Mouse (Mus musculus) naive thymus-derived CD4-positive, alpha-beta T cell, adult 2 months (primary cell): ENCODE measurements around the gene Runx1.
A peak's percentile ranks its signal among the peaks of the same experiment; 100 is the strongest.

ENCODE experiments used
- DNase-seq: peaks from one replicate; pipeline ENCODE4 v3.0.0-alpha.2; 2011; ENCODE audit warnings: low read depth

The Runx1 gene

DNA sequence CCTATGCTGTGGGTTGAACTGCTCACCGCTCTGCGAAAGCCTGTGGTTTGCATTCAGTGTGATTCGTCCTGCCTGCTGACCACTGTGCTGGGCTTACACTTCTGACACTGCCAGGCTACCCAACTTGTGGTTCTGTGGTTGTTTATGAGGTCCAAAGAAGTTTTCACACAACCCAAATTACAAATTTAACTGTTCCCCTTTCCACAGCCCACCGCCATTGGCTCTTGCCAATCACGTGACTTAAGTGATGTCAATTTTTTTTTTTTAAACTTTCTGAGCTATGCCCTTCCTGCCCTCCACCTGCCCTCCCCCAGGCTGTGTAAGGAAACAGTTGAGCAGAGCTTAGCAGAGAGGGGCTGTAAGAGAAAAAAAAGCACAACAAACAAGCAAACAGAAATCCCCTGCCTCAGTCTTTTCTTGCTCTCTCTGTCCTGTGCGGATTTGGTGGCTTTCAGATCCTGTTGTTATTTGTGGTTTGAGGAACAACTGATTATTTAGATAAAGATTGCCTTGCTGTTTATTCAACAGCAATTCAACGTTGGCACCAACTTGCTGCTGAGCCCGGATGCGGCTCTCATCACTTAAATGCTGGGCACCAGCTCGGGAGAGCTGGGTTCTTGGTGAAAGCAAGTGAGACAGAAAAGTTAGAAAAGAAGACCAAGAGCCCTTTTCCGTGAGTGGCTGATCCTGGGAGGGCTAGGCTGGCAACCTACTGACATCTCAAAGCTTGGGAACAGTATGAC is at the start of gene Runx1:
Gene Runx1, minus strand, starts transcription at position 242 of the 743 bp plus-strand sequence.
- peak; percentile 91 for DNase-seq

DNA sequence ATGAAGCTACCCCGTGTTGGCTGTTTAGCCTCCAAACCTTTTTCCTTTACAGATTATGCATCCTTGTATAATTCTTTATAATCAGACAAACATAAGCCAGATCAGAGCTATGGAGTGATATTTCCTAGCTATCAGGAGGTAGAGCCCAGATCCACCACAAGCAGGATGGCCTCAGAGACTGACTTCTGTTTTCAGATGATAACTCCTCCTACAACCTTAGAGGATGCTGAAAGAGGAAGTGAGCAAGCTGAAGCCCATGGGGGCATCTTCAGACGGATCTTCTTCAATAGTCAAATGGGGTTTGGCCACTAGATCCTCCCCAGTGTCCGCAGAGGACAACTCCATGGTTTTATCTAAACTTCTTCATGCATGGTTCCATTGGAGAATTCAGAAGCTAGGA is 48.1 kb upstream of the Runx1 start:
- DNase-seq = no peak

DNA sequence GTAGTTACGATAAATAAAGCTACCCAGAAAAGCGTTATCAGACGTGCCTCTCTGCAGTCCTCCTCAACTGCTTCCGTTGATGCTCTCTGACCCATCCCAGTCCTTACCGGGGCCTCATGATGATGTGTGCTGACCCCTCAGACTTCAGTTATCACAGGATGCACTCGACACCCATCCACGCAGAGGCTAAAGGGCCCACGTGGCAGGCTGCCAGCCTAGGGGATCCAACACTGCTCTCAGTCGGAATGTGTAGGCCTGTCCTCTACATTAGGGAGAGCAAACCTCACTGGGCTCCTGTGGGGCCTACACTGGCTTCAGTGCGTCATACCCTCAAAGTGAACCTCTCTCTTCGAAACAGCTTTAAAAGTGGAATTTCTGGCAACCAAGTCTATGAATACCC is 45.8 kb upstream of the Runx1 start:
- DNase-seq = no peak

DNA sequence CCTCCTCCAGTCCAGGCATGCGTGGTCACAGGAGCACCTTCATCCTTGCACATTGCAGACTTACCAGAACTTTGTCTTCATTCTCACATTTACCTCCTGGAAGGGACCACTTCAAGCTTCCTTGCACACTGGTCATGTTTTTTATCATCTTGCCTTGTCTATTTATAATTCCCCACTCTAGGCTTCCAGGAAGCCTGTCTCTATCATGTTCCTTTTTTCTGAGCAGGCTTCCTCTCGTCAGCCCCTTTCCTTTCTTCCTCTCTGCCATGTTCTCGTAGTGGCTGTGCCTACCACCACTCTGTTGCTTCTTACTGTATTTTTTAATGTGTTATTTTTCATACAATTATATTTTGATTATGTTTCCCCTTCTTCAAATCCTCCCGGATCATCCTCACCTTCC is 42.6 kb upstream of the Runx1 start:
- DNase-seq = peak; percentile 30

DNA sequence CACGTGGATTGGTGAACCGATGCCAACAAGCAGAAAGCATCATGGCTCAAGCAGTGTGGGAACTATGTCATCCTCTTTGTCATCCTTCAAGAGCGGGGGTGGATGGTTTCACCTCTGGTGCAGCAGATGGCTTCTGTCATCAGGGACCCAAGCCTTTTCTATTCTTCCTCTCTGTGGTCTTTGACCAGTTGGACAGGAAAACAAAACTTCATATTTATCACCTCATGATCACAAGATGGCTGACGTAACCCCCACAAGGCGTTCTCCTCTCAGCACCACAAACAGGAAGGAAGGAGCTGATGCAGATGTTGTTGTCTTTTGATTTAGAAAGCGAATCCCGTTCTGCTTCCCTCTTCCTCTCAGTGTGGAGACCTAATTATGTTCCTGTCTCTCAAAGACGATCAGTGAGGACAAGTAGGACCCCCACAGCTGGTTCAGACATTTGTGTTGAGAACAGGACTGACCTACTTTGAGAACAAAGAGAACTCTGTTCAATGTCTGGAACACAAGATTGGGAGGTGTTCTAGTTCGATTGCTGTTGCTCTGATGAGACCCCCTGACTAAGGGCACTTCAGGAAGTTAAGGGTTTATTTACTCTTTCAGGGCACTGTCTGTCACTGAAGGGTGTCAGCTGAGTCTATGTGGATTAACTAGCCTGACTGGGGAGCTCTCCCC is 41.4 kb upstream of the Runx1 start:
- DNase-seq = peak; percentile 54

DNA sequence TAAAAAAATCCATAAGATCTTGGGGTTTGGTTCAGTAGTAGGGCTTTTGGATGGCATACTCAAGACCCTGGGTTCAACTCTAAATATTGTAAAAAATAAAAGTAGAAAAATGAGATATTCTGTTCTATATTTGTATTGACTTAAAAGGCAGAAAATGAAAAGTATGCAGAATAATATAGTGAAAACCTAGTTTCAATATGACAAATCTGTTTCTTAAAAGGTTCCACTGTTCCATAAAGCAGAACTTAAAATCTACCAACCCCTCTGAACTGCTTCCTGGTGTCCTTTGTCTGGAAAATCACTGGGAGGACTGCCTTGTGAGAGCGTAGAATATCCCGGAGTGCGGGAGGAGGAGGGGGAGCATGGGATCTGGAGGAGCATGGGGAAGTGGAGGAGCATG is 39.4 kb upstream of the Runx1 start:
- DNase-seq = no peak

DNA sequence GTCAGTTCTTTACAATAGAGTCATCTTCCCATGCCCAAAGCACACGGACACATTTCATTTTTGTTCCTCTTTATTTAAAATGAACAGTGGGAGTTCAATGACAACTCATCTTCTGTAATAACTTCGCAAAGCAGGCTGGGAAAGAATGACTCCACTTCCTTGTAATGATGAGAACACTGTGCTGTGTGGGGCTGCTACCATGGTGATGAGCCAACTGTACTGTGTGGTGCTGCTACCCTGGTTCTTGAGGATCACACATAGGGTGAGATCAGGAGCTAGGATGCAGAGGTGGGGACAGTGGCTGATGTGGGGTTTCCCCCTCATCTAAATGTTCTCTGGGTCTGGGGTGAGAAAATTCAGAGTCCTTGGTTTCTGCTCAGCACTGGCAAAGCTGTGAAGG is 38.2 kb upstream of the Runx1 start:
- peak; percentile 31 for DNase-seq

DNA sequence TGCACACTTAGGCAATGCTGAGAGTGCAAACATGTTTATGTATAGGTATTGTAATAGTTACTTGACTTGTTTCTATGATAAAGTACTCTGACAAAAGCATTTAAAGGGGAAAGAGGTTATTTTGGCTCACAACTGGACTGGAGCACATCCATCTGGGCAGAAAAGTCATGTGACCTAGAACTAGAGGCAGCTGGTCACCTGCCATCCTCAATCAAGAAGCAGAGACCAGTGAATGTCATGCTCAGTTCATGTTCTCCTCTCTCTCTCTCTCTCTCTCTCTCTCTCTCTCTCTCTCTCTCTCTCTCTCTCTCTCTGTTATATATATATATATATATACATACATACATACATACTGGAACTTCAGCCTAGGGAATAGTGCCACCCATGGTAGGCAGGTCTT is 37.2 kb upstream of the Runx1 start:
- DNase-seq = no peak

DNA sequence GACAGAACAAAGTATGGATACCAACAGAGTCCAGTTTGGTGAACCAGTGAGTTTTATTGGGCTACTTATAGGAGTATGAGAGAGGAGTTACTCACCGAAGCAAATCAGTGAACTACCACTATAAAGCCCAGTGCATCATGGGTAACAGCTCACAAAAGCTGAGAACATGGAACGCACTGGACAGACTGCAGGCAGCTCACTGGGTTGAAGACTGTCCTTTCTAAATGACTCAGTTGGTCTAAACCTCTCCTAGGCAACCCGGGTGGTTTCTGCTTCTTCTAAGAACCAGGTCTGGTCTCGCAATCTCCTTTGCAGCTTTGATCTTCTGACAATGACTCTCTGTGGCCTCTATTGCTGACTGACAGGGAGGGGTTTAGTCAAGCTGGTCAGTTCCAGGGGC is 36.5 kb upstream of the Runx1 start:
- no peak for DNase-seq

DNA sequence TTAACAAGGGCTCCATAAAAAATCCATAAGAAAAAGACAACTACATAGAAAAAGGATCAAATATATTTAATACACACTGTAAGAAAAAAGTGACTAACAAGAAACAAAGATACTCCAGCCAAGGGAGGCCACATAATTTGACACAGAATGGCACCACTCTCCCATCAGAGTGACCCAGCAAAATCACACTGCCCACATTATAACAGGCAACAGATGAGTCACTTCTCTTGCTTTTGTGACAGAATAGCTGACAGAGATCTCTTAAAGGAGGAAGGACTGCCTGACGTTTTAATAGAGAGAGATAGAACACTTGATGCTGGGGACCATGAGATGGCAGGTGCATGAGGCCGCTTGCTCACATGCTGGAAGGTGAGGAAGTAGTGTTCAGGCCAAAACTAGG is 35.6 kb upstream of the Runx1 start:
- no peak for DNase-seq

DNA sequence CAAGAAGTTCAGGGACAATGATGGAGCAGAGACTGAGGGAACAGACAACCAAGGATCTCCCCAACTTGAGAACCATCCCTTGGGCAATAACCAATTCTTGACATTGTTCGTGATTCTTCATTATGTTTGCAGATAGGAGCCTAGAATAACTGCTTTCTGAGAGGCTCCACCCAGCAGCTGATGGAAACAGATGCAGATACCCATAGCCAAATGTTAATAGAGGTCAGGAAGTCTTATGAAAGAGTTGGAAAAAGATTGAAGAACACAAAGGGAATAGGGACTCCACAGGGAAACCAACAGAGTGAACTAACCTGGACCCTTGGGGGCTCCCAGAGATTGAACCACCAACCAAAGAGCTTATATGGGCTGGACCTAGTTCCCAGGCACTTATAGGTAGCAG is 34.7 kb upstream of the Runx1 start:
- DNase-seq = no peak

DNA sequence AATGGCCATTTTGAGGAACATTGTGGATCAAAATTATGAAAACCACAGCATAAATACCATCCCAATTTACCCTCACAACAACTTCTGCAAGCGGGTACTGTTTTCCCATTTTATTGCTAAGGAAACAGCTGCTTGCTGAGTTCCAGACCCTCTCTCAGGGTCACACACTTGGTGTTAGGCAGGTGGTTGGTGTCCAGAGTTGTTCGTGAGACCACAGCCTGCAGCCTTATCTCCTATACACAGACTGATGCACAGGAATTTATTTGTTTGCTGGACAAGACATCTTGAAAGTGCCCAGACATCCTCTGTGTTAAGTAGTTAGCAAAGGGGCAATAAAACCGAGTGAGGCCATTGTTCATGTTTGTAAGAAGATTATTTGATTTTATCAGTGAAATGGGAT is 30.8 kb upstream of the Runx1 start:
- DNase-seq = no peak

DNA sequence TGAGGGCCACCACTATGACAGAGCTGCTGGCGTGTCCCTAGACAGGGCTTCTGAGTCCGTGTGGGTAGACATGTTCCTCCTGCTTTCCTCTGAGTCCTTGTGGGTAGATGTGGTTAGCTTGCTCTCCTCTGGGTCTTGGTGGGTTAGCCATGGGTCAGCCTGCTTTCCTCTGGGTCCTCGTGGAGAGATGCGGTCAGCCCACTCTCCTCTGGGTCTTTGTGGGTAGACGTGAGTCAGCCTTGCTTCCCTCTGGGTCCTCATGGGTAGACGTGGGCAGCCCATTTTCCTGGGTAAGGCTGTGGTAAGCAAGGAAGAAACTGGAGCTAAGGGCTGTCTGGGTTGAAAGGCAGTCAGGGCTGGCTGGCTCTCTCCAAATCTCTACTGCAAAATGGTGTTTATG is 26.3 kb upstream of the Runx1 start:
- DNase-seq = no peak

DNA sequence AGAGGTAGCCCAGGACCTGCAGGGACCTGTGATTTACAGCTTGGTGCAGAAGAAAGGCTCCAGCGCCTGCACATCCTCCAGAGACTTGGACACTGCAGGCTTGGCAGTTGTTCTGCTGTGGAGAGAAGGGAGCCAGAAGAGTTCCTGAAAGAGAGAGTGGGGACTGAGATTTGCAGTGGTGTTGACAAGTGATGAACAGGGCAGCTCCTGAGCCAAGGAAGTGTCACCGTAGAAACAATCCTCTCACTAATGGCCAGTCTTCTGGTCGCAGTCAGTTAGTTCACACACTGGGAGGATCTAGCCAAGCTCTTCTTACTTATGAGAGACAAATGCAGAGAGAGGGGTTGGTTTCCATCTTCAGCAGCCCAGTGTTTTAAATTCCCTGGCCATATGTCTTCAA is 24.5 kb upstream of the Runx1 start:
- DNase-seq = no peak

DNA sequence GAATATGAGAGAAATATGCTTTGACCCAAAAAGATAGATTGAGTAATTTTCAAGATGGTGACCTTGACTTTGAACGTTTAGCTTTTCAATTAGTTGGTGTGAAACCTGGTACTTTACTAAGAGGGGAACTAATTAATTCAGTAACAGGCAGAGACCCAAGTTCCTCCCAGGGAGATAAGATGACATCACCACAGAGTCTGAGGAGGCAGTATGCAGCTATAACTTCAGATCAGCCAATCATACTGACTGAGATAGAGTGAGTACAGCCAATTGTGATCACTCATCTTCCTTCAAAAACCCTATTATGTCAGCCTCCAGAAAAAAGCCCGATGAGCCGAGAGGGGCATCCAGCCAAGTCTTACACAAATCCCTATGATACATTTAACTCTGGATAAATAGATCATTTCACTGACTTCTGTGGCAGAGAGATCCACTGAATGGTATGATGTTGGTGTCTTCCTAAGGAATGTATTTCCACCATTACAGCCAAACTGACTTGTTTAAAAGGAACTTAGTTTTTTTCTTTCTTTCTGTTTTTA is 21.9 kb upstream of the Runx1 start:
- no peak for DNase-seq

DNA sequence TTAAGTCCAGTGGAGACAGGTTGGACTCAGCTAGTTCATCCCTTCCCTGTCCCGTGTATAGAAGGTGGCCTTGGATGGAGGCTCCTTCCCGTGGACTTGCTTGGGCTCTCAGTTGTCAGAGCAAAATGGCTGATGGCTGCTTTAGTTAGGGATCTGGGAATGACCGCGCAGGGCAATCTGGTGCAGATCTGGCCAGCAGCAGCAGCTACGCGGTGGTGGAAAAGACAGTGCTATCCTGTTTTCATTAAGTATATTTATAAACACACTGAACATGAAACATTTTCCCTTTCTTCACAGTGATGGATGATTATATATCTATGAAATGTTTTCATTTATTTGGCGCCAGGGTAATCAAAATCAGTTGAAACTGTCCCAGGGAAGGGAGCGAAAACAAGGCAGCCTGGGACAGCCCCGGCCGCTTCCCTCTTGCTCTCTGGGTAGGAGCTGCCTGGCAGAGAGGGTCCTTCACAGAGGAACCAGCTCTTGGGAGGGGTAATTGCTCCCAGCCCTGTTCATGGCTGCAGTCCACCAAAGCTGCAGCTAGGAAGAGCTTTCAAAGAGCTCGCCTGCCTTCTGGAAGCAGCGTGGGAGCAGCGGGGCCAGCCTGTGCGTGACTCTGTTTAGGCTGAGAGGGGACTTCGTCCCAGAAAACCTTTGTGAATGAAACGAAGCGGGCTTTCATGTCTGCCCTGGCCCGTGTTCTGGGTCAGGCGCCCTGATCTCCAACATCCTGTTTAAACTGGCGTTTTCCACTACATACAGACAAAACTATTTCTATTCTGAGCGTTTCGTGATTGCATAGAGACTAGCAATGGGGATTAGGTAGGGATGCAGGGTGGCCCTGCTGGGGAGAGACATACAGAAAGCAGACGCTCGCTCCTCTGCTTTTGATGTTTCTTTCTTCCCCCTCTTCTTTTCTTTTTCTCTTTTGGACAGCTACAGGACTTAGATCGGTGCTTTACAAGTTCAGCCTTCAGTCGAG is 19.6 kb upstream of the Runx1 start:
- DNase-seq = no peak

DNA sequence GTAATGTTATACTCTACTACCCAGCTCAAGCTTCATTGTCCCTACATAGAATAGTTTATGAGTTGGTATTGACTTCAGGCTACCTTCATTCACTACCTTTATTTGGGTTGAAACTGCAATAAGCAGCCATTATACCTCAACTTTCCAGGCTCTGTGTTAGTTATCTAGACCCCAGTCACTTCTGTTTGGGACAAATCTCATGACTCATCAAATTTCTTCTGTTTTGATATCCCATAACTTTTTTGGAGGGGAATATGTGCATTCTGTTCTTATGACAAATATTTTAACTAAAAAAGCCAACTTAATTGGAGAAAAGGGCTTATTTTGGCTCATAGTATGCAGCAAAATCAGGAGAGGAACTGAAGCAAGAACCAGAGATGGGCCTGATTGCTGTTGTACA is 12.8 kb upstream of the Runx1 start:
- DNase-seq = no peak

DNA sequence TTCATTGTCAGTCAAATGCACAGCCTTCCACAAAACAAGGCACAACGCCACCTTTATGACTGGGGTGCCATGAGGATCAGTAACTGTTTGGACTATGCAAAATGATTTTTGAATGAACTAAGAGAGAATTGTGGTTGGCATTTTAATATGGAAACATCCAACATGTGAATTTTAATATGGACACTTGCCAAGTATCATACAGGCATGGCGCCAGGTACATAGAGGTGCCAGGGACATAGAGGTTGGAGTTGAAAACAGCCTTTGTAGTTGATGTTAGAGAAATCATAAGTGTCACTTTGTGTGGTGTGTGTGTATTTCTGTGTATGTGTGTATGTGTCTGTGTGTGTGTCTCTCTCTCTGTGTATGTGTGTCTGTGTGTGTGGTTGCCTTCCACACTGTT is 5.4 kb upstream of the Runx1 start:
- DNase-seq = no peak

DNA sequence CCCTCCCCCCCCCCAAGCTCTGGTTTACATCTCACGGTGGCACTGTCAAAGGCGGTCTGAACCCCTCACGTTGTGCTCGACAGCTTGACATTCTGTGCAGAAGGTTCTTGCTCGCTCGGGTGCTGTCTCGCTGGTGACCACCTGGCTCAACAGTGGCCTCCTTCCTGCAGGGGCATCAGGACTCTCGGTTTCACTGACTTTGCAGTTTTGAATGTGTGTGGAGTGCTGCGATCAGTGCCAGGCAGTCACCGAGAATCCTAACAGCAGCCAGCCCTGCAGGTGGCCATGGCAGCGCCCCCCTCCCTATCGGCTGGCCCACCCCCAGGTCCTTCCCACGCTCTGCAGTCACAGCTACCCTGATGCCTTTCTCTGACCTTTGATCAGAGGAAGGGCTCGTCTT is 4.5 kb upstream of the Runx1 start:
- no peak for DNase-seq

DNA sequence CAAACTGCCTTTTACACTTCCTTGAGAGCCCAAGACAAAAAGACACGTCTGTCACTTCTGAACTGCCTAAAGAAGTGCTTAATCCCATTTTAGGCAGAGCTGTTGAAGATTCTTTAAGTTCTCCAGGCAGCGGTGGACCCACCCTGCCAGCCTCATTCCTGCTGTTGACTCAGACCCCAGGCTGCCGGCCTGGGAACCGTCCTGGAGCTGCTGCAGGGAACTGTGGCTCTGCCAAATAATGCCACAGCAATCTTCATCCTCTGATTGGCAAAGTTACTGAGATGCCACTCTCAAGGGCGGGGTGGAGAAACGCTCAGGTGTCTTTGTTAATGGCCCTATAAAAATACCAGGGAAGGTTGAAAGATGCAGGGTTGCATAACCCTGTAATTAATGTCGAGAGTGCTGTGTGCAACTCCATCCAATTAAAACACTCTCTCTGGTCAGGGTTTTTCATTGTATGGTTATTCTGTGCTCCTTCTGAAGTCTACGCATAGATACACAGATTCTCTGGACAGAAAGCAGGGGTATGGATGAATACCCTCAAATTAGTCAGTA is 2.4 kb upstream of the Runx1 start:
- DNase-seq = no peak

DNA sequence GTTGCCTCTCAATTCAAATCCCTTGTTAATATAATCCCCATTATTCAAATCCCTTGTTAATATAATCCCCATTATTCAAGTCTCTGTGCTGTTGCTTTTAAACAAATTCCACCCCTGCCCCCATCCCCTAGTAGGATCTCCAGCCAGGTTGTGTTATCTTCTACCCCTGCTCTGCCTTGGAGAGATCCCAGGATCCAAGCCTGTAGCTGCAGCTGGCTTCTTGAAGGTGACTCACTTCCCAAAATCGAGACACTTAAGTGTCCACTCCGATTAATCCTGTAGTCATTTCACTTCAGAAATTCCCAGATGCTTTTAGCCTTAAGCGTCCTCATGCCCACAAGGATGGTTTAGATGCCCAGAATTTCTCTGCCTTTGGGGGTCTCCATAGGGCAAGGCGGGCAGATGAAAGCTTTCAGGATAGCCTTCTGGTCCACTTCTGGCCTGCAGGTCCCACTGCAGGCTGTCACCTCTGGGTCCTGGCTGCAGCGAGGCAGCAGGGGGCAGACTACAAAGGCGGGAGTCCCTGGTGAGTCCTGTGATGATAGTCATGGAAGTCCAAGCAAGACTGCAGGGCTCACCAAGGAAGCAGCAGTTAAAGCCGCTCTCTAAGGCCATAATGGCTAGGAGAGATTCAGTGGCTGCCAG is 1.8 kb upstream of the Runx1 start:
- DNase-seq = peak; percentile 54

DNA sequence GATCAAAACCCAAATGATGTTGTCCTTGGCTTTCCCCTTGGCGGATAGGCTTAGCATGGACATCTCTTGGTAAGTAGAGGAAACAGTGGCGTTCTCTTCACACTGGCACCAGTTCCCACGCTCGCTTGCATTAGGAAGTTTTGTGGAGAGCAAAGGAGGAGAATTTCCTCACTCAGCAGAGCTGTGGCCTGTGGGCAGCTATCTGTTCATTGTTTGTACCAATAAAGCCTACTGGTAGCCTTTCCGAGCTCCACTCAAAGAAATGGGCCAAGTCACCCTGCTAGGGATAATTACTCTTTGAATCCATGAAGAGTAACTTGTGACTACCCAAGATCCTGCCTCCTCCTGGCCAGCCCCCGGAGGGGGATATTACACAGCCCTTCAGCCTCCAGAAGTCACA is 734 bp upstream of the Runx1 start:
- DNase-seq = no peak
